Mouse (Mus musculus) kidney, postnatal 25 days (tissue): ENCODE data around the gene Styxl1.

Experiments used
- DNase-seq, 2 experiments: peaks; one replicate each; pipeline ENCODE4 v3.0.0; 2021; ENCODE audit warnings: mixed read lengths in 2 of 2

Styxl1 gene

GRCm38 (mm10) chr5:135777796-135778470, at the start of gene Styxl1:
Styxl1 (minus strand) TSS chr5:135778385.
- DNase-seq: peak in 1 of 2 experiments; percentile 36

DNA sequence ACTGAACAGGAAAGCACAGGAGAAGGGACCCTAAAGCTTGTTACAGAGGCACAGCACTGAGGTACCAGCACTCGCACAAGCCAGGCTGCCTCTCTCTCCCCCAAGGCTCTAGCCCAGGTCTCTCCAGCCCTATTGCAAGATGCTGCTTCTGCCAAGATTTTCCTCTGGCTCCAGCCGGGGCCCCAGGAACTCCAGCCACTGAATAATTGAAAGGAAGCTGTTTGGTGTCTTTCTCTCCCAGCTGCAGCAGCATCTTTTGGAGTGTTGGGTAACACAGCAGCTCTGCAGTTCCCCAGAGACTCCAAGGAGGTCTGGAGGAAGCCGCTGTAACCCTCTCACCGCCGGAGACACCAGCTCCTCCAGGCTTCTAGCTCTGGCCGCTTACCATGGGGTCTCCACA, 48.0 kb upstream of the Styxl1 start:
- DNase-seq: no peak

DNA sequence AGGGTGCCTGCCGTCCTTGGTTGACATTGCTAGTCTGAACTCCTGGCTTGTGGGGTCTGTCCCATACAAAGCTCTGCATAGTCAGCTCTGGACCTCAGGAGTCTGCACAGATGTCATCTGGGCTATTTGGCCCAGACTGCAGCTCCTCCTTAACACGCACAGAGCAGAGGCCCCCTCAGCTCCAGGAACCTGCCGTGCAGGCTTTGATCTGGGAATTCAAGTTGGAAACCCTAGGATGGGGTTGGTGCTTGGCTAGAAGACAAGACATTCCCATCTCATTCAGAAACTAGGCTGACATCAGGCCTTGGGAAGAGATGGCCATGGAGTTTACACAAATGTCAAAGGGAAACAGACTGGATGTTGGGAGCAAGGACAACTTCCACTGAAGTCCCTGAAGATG, 46.3 kb upstream of the Styxl1 start:
- no peak for DNase-seq

DNA sequence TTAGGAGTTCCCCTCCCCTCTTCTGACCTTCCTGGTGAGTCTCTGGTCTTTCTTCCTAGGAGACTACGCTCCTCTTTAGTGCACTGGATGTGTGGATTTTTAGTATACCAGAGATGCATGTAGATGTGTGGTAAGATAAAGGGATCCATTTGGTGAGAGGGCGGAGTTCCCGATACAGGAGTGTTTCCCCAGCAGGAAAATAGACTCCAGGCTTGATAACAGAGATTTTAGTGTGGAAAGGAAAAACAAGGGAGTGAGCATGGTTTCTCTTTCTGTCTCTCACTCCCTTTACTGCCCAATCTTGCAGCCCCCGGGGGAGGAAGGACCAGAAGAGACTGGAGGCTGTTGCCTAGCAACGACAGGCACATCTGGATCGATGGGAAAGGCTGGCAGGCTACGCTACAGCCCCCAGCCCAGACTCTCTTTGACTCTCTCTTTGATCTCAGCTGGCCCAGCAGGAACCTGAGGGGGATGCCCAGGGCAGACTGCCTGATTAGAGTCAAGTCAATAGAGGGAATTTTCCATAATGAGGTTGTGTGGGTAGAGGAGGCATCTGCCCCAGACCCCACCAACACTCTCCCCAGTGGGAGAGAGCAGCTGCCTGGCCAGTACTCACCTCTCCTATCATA, 44.2 kb upstream of the Styxl1 start:
- DNase-seq: no peak

- DNase-seq: no peak
These were observed 40.3 kb upstream of the Styxl1 start for GRCm38 (mm10) chr5:135818491-135818890.

GRCm38 (mm10) chr5:135812991-135813390, 34.8 kb upstream of the Styxl1 start:
- no peak for DNase-seq

- DNase-seq: no peak
These were observed 29.1 kb upstream of the Styxl1 start for GRCm38 (mm10) chr5:135807263-135807637.

DNA sequence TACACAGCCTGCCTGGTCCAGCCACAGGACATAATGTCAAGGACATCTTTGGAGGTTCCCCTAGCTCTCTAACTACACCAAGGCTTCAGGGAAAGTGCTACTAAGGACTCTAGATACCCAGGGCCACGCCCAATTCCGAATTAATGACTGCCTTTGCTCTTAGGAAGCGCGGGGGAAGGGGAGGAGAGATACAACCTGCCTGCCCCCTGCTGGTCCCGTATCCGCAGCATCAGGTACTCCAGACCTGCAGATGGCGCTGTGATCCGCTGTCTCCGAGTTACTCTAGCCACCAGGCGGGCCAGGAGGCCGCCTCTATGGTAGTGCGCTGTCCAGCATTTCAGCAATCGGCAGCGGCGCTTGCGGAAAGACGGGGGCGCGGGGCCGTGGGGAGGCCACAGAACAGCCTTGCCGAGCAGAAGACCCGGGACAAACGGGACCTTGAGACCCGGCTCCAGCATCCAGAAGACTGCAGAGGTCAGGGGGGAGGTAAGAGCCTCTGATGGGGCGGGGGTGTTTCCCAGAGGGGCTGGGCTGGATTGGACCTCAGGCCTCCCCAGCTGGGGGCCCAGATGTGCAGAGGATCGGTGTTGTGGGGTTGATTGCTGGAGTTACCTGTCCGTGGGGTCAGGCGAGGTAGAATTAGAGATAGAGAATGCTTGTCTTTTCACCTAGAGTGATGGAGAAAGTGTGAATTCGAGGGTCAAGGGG, 28.5 kb upstream of the Styxl1 start, which contains the start of gene Srrm3:
TSS of gene Srrm3 (plus strand) at position 336 of the 708 bp plus-strand sequence.
- DNase-seq: peak; percentile 91 to 95

GRCm38 (mm10) chr5:135804735-135805134, 26.6 kb upstream of the Styxl1 start:
- no peak for DNase-seq

GRCm38 (mm10) chr5:135803676-135804075, 25.5 kb upstream of the Styxl1 start:
- no peak for DNase-seq

DNA sequence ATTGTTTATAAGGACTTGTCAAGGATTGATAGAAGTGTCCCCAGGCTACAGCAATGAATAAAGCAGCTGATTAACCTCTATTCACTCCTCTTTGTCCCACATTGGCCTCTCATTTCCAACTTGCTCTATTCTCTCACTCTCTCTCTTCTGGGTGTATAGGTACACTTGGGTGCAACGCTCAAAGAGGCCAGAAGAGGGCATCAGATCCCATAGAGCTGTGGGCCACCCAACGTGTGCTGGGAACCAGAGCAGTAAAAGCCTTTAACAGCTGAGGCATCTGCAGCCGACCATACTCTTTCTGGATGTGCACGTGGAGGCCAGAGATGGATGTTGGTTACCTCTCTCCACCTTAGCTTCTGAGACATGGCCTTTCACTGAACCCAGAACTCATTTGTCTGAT, 24.9 kb upstream of the Styxl1 start:
- DNase-seq: no peak

DNA sequence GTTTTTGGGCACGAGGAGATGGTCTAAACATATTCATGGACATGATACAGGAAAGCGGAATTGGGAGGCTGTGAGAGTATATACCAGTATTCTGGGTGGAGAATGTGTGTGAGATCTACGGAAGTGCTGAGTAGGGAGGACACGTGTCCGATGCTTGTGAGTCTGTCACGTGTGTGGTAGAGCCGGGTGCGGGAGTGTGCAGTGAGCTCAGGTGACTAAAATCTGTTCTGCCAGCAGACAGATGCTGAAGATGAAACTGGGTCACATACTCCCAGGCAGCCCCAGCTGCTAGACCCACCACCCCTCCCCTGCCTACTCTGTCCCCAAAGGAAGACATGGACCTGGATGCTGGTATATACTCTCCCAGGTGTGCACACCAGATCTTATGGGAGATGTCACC, 24.5 kb upstream of the Styxl1 start:
- no peak for DNase-seq

- DNase-seq: no peak
These were observed 22.7 kb upstream of the Styxl1 start for GRCm38 (mm10) chr5:135800927-135801326.

GRCm38 (mm10) chr5:135799746-135800145, 21.6 kb upstream of the Styxl1 start:
- peak in 1 of 2 experiments; percentile 20 for DNase-seq

GRCm38 (mm10) chr5:135794859-135795181, 16.6 kb upstream of the Styxl1 start:
- no peak for DNase-seq

- DNase-seq: peak; percentile 81 to 90
These were observed 16.0 kb upstream of the Styxl1 start for GRCm38 (mm10) chr5:135793996-135794858.

- no peak for DNase-seq
These were observed 4.7 kb upstream of the Styxl1 start for GRCm38 (mm10) chr5:135782901-135783300.

- DNase-seq: no peak
These were observed 2.1 kb upstream of the Styxl1 start for GRCm38 (mm10) chr5:135780331-135780730.

DNA sequence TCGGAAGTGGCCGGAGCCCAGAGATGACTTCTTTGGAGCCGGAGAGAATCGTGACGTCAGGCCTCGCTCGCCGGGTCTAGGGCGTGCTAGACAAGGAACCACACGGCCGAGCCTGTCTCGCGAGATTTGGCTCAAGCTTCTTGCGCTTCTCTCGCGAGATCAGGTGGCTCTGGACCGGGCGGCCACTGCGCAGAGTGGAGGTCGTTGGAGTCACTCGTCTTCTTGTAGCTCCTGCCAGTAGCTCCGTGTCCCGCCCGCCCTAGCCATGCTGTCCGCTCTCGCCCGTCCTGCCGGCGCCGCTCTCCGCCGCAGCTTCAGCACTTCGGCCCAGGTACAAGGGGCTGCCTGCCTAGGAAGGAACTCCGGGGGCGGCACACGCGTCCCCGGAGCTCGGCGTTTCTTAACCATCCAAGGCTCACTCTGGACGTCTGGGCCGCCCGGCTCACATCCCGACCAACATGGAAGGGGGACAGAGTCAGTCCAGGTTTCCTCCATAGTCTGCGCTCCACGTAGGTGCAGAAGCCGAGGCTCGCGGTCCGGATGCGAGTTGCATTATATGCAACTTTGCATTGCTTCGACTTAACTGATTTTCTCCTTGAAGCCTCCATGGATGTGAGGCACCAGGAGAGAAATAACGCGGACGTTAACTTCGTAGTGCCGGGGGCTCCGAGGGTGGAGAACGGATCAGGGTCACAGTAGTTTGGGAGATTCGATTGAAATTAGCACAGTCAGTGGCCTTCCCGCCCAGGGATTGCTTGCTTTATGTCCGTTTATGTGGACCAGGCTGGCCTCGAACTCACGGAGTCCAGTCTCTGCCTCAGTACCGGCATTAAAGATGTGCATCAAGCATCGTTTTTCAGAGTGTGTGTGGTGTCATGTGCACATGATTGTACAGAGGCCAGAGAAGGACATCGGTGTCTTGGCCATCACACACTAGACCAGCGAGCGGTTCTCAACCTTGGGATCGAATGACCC, 573 bp upstream of the Styxl1 start, which contains the start of gene Mdh2:
TSS of gene Mdh2 (plus strand) at position 10 of the 975 bp plus-strand sequence.
- DNase-seq: peak; percentile 100

- DNase-seq: peak; percentile 50 to 76
These were observed 1.6 kb downstream of the Styxl1 start for GRCm38 (mm10) chr5:135776546-135776945.

DNA sequence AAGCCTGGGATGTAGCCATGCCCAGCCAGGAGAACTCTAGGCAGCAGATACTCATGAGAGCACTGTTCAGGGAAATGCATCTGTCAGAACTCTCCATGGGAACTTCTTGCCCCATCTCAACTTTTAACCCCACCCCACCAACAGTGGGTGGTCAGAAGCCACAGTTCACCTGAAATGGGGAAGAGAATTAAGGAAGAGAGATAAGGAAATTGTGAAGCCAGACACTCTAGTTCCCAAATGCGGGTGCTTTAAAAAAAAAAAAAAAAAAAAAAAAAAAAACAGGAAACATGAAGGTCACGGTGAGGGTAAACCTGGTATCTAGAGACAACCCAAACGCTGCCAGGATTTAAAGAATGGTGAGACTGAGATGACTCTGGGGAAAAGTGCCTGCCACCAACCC, 5.7 kb downstream of the Styxl1 start:
- DNase-seq: no peak

DNA sequence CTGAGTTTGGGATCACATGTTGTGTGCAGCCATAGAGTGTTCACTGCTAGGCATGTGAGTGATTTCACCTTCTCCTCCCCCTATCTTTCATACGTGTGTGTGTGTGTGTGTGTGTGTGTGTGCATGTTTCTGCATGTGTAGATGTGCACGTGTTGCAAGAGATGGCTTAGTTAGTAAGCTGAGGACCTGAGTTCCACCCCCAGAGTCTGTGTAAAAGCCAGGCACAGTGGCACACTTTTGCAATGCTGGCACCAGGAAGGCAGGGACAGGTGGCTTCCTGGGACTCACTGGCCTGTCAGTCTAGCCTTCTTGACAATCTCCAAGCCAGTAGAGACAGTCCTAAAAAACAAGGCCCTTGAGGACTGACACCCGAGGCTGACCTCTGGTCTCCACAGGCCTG, 13.2 kb downstream of the Styxl1 start:
- DNase-seq: no peak
